Mouse (Mus musculus) kidney, adult 2 months (tissue): ENCODE results near the gene Wdr66.

ENCODE experiments used
- CTCF ChIP-seq: fragments of 200-500 bp; conservative IDR thresholded peaks from 2 replicates; pipeline ENCODE4 v1.5.1; 2011; ENCODE audit warnings: low read depth, mild to moderate bottlenecking, control low read depth, low read length, moderate library complexity, mixed read lengths; ENCODE audit not compliant: insufficient read depth, insufficient read length
- POLR2A ChIP-seq: fragments of 200-500 bp; IDR thresholded peaks from one replicate; pipeline ENCODE4 v1.6.1; 2011; ENCODE audit warnings: low read depth, low read length, control low read depth

- no peak for TF ChIP-seq CTCF
- no peak for TF ChIP-seq POLR2A
Measured at GRCm38 (mm10) chr5:123228524-123228922, 23.4 kb upstream of the Wdr66 start.
